Mouse (Mus musculus): ENCODE measurements around the gene Porcn. TPM values are rescaled to one million over a fixed set of nuclear protein-coding genes. Genes with fewer than 3 reads are reported as not detected.

Gene Porcn
- polyA plus RNA-seq, 1 experiment from 2014 or later, result 13.8 TPM

GRCm38 (mm10) chrX:8233602-8234001, 27.3 kb upstream of the Porcn start:
- POLR2A ChIA-PET, result no interaction called here
- in situ Hi-C loops (cut with MboI; ENCODE audit: low pct_unique_long_range_greater_than_20kb), result no loop called here
- CTCF ChIA-PET, result no interaction called here
- no peaks in the 10 kb centered on the region for H3K27me3 ChIP-seq
- DNase-seq (ENCODE audit: low read depth, low spot score) (no peak), ATAC-seq (no peak)
- TF ChIP-seq CTCF (IDR thresholded peaks at IDR 0.05), result no peak

DNA sequence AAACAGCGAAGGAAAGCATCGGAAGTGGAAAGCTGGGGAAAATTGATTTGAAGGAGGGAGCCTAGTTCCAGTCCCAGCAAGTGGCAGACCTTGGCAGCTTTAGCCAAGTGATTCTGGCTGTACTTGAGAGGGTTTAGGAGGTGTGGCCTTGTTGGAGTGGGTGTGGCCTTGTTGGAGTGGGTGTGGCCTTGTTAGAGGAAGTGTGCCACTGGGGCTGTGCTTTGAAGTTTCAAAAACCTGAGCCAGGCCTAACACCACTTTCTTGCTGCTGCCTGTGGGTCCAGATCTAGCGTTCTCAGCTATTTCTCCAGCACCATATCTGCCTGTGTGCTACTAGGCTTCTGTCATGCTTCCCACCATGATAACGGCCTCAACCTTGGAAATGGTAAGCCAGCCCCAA, 23.9 kb upstream of the Porcn start:
- in situ Hi-C loops (cut with MboI; ENCODE audit: low pct_unique_long_range_greater_than_20kb), result no loop called here
- DNase-seq (ENCODE audit: low read depth, low spot score) (no peak), ATAC-seq (no peak)
- H3K27me3 ChIP-seq, result no peaks in the 10 kb centered on the region
- TF ChIP-seq CTCF (IDR thresholded peaks at IDR 0.05), result no peak
- ChIA-PET POLR2A (no interaction called here), CTCF (no interaction called here)

DNA sequence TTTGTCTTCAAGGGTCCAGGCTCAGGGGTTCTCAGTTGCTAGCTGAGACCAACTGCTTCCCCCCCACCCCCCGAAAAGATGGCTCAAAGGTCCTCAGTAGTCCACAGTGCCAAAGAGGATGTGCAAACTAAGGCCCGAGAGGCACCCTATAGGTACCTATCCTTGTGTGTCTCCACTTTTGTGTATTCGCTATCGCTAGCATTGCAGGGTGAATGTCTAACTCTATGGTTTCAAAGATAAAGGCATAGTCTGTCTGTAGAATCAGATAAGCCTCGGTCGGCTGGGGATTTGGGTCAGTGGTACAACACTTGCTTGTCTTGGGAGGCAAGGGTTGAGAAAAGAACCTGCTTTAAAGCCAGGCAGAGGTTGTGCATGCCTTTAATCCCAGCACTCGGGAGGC, 17.1 kb upstream of the Porcn start:
- DNase-seq (ENCODE audit: low read depth, low spot score) (no peak), ATAC-seq (no peak)
- in situ Hi-C loops (cut with MboI; ENCODE audit: low pct_unique_long_range_greater_than_20kb), result no loop called here
- CTCF ChIA-PET, result interaction anchor here (1.0 kb wide), 1 partner anchor 18 kb away, joined by 3 read pairs; no protein-coding TSS in a partner anchor
- no peak for TF ChIP-seq CTCF (IDR thresholded peaks at IDR 0.05)
- POLR2A ChIA-PET, result no interaction called here
- H3K27me3 ChIP-seq, result no peaks in the 10 kb centered on the region

DNA sequence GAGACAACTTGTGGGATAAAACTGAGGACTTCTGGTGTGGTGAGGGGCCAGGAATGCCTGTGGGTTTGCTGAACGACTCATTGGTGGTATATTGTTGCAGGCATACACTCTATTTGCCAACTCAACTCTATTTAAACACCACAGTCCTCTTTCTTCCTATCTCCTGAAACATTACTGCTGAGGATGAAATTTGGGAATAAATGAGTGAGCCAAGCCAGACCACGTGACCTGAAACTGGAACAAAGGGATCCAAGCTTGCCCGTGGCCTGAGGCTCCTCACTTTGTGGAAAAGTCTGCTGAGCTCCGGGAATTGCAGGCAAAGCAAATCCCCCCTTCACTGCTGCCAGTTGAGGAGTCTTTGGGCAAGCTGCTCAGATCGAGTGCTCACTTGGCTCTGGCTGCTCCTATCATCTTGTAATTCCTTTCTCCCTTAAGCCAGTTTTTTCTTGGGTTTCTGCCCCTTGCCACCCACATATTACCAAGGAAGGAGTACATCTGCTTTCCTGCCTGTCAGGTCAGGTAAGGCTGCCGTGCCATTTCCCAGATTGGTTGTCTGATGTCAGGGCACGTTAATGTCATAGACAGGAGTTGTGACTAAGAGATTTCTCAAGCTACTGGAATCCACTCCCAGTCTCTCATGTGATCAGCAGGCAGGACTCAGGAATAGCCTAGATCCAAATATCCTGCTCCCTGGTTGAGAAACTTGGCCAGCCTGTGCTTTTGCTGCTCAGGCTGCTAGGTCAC, 16.5 kb upstream of the Porcn start:
- TF ChIP-seq CTCF (IDR thresholded peaks at IDR 0.05), result no peak
- DNase-seq (ENCODE audit: low read depth, low spot score), result no peak
- POLR2A ChIA-PET, result no interaction called here

GRCm38 (mm10) chrX:8222296-8222677, 16.0 kb upstream of the Porcn start:
- in situ Hi-C loops (cut with MboI; ENCODE audit: low pct_unique_long_range_greater_than_20kb), result no loop called here
- ChIA-PET POLR2A (no interaction called here), CTCF (interaction anchor here (1.0 kb wide), 1 partner anchor 16 kb away, joined by 3 read pairs; no protein-coding TSS in a partner anchor)
- ATAC-seq (no peak), DNase-seq (ENCODE audit: low read depth, low spot score) (no peak)
- TF ChIP-seq CTCF (IDR thresholded peaks at IDR 0.05), result no peak
- no peaks in the 10 kb centered on the region for H3K27me3 ChIP-seq

More for the DNA sequence above, 16.5 kb upstream of the Porcn start:
- no peaks in the 10 kb centered on the region for H3K27me3 ChIP-seq
- in situ Hi-C loops (cut with MboI; ENCODE audit: low pct_unique_long_range_greater_than_20kb), result no loop called here
- CTCF ChIA-PET, result interaction anchor here (1.0 kb wide), 1 partner anchor 17 kb away, joined by 3 read pairs; no protein-coding TSS in a partner anchor
- ATAC-seq, result no peak

DNA sequence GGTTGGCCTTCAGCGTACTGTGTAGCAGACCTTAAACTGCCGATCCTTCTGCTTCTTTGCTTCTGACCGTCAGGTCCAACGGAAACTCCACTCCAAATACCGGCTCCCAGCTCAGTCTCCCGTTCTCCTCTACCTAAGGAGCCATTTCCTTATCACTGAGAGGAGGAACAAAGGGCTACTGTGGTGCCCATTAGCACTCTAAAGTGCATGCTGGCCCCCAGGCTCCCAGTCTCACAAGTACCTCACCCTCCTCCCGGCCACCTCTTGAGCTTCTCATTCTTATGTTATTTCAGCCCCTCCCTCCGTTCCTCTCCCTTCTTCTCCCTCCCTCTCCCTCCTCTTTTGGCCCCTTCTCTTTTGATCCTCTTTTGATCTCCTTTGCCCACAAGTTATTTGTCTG, 13.3 kb upstream of the Porcn start:
- TF ChIP-seq CTCF (IDR thresholded peaks at IDR 0.05), result no peak
- ATAC-seq (no peak), DNase-seq (ENCODE audit: low read depth, low spot score) (no peak)
- in situ Hi-C loops (cut with MboI; ENCODE audit: low pct_unique_long_range_greater_than_20kb), result no loop called here
- ChIA-PET POLR2A (interaction anchor here (0.7 kb wide), 1 partner anchor 12 kb away, joined by 3 read pairs; no protein-coding TSS in a partner anchor), CTCF (no interaction called here)
- H3K27me3 ChIP-seq, result no peaks in the 10 kb centered on the region

GRCm38 (mm10) chrX:8218114-8218513, 11.8 kb upstream of the Porcn start:
- POLR2A ChIA-PET, result no interaction called here
- DNase-seq (ENCODE audit: low read depth, low spot score) (no peak), ATAC-seq (no peak)
- no peaks in the 10 kb centered on the region for H3K27me3 ChIP-seq
- no peak for TF ChIP-seq CTCF (IDR thresholded peaks at IDR 0.05)
- in situ Hi-C loops (cut with MboI; ENCODE audit: low pct_unique_long_range_greater_than_20kb), result no loop called here
- CTCF ChIA-PET, result no interaction called here

GRCm38 (mm10) chrX:8217383-8217782, 11.1 kb upstream of the Porcn start:
- ATAC-seq (no peak), DNase-seq (ENCODE audit: low read depth, low spot score) (no peak)
- POLR2A ChIA-PET, result no interaction called here
- no peak for TF ChIP-seq CTCF (IDR thresholded peaks at IDR 0.05)
- in situ Hi-C loops (cut with MboI; ENCODE audit: low pct_unique_long_range_greater_than_20kb), result no loop called here
- H3K27me3 ChIP-seq, result no peaks in the 10 kb centered on the region
- CTCF ChIA-PET, result no interaction called here

DNA sequence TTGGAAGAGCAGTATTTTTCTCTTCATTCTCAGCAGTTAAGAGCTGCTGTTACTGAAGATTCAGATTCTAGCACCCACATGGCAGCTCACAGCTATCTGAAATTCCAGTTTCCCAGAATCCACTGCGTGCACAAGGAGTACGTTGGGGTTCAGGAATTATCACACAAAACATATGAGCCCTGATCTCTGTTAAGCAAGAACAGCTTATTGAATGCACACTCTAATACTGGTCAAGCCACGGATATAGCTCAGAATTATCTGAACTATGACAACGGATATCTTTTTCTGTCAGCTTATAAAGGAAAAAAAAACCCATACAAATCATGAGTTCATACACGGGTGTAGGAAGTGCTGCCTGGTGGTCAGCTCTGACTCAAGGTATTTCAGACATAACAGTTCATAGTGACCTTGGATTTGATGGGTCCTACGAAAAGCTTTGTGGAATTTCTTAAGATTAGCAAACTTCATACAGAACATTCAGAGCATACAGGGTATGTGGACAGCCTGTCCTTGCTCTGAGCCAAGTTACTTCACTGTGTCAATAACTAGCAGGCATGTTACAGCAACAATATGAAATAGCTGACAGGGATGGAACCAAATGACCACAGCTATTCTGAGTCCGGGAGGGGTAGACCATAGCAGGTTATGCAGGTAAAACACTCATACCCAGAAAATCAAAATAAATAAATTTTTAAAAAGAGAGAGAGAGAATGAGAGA, 5.3 kb upstream of the Porcn start:
- in situ Hi-C loops (cut with MboI; ENCODE audit: low pct_unique_long_range_greater_than_20kb), result no loop called here
- ATAC-seq (no peak), DNase-seq (ENCODE audit: low read depth, low spot score) (no peak)
- H3K27me3 ChIP-seq, result peaks cover under 1% of the 10 kb centered on the region
- no peak for TF ChIP-seq CTCF (IDR thresholded peaks at IDR 0.05)
- ChIA-PET POLR2A (no interaction called here), CTCF (interaction anchor here (0.7 kb wide), 1 partner anchor 64 kb away, joined by 3 read pairs; no protein-coding TSS in a partner anchor)

- POLR2A ChIA-PET, result no interaction called here
- no peak for TF ChIP-seq CTCF (IDR thresholded peaks at IDR 0.05)
- in situ Hi-C loops (cut with MboI; ENCODE audit: low pct_unique_long_range_greater_than_20kb), result no loop called here
- no peak for DNase-seq (ENCODE audit: low read depth, low spot score)
- CTCF ChIA-PET, result no interaction called here
- no peak for ATAC-seq
- peaks cover 9% of the 10 kb centered on the region for H3K27me3 ChIP-seq
Measured at GRCm38 (mm10) chrX:8209720-8210119, 3.4 kb upstream of the Porcn start.

DNA sequence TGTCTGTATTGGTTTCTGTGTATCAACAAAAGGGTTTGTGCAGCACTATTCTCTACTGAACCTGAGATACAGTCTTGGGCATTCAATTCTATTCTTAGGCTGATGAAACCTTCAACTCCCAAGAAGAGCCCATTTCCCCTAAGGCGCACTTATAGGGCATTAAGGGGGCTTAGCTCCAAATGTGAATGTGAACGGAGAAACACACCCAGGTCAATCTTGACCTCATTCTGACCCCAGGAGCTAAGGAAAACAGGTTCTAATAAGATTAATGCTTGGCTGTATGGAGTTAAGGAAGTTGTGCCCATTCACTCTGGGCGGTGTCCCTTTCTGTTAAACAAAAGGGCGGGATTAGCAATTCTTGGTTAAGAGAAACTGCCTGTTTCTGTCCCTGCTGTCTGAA, 899 bp upstream of the Porcn start:
- in situ Hi-C loops (cut with MboI; ENCODE audit: low pct_unique_long_range_greater_than_20kb), result no loop called here
- ChIA-PET CTCF (interaction anchor here (1.4 kb wide), 1 partner anchor 82 kb away, joined by 3 read pairs; no protein-coding TSS in a partner anchor), POLR2A (no interaction called here)
- H3K27me3 ChIP-seq, result peaks cover 9% of the 10 kb centered on the region
- ATAC-seq (no peak), DNase-seq (ENCODE audit: low read depth, low spot score) (no peak)
- no peak for TF ChIP-seq CTCF (IDR thresholded peaks at IDR 0.05)
